Mouse (Mus musculus) left cerebral cortex, adult 18-20 months (tissue): ENCODE data around the gene Aifm2. TPM values are rescaled to one million over a fixed set of nuclear protein-coding genes. Genes with fewer than 3 reads are reported as not detected.
A peak's percentile ranks its signal among the peaks of the same experiment; 100 is the strongest.

Experiments used
- DNase-seq, 2 experiments: peaks; one replicate each; pipeline ENCODE4 v3.0.0; 2021 to 2022; ENCODE audit warnings: low spot score in 2 of 2, mixed read lengths in 1 of 2
- total RNA-seq, 2 experiments: library from RNA; stranded (reverse); gene quantifications; 2 replicates each; pipeline ENCODE4 v1.2.3; 2021

The Aifm2 gene
- total RNA-seq, 2 experiments from 2014 or later, result 9.3 to 9.8 TPM

GRCm38 (mm10) chr10:61715996-61716864 lies 1.2 kb downstream of the Aifm2 start:
- DNase-seq, result no peak

DNA sequence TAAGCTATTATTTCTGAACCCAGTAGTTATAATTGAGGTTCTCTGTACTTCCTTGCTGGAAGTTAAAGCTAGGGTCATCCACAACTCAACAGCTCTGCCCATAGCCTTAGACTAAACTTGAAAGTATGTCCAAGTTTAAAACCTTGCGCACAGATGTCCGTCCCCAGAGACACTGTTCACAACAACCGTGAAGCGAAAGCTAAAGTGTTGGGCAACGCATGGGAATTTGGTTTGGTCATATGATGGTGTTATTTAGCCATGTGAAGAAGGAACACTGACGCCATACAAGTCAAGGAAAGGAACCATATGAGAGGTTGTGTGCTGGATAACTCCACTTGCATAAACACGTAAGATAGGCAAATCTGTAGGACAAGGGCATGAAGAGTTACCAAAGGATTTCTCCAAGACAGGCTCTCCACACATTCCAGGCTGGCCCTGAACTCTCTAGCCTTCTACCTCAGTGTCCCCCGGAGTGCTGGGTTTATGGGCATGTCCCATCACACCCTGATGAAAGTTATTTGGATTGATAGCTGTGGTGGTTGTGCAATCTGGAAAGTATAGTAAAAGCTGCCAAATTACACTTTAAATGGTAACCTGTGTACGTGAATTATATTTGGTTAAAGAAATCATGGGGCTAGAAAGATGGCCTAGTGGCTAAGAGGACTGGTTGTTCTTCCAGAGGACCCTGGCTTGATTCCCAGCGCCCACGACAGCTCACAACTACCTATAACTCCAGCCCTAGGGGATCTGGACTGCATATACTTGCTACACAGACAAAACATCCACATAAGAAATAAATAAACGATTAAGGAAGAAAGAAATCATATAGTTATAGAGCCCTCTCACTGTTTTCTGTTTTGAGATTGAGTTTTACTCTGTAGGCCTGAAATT lies 2.6 kb downstream of the Aifm2 start:
- DNase-seq, result no peak

DNA sequence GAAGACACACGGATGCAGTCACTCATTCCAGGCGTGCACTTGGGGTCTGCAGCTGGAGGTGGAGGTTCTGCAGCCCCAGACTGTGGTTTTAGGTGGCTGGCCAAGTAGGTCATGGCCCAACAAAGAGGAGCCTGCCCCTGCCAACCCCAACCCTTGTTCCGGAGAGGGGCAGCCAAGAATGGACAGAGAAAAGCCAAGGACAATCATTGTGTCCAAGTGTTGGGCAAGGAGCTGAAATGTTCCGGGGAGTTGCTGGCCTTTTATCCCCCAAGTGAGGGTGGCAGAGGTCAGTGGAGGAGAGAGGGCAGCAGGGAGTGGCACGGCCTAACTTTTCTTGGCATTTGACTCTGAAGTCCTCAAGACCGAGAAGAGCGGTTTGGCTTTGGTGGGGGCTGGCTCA lies 5.3 kb downstream of the Aifm2 start:
- no peak for DNase-seq

- DNase-seq, result no peak
Measured at GRCm38 (mm10) chr10:61722215-61722614, 7.2 kb downstream of the Aifm2 start.

DNA sequence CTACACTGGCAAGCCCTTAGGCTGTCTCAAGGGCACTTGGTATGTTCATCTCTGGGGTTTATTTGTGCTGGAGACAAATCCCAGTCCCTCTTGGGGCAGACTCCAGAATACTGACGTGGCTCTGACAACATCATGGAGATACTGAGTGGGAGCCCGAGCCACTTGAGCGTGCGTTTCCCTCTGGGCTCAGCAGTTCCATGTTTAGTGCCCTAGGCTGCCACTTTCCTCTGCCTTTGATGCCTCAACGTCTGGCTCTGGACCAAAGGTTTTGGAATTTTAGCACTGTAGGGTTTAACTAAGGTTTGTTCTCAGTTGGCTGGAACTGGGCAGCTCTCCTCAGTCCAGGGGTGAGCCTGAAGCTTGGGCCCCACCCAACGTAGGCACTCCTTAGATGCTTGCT lies 8.2 kb downstream of the Aifm2 start:
- no peak for DNase-seq

GRCm38 (mm10) chr10:61729181-61729580 lies 14.1 kb downstream of the Aifm2 start:
- DNase-seq, result no peak

DNA sequence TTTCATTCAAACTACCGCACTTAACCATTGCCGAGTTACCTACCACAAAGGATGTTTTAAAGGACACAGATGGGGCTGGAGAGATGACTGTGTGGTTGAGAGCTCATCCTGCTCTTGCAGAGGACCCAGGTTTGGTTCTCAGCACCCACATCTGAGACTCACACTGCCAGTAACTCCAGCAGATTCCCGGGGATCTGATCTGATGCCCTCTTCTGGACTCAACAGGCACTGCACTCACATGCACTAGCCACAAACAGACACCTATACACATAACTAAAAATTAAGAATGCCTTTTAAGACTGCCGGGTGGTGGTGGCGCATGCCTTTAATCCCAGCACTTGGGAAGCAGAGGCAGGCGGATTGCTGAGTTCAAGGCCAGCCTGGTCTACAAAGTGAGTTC lies 15.1 kb downstream of the Aifm2 start:
- DNase-seq, result no peak

DNA sequence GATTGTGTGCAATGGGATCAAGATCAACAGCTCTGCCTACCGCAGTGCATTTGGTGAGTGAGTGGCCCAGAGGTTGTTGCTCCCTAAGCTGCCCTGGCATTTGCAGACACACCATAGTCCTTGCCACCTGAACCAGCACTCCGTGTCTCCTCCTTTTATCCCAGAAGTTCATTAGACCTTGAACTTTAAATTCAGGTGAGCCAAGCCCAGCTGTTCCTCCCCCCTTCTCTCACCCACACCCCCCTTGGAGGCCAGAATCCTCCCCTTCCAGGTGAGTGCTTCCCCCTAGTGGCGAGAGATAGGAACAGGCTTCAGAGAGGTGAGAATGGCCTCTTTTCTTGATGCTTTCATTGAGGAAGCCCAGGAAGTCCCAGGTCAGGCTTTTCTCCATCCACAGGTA lies 19.3 kb downstream of the Aifm2 start:
- no peak for DNase-seq

DNA sequence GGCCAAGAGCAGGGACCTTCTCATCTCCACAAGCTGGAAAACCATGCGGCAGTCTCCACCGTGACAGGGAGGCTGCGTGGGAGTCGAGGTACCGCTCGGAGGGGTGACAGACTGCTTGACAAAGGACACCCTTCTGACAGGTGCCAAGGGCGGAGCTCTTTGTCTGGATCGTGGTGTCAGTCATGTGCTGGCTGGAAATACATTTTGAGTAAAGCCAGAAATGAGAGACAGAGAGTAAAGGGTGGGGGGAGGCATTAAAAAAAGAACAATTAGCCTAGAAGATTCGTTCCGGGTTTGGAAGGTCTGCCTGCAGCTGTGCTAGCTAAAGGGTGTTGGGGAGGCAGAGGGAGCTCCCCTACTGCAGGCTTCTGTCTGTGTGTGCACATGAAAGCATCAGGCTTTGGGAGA lies 21.6 kb downstream of the Aifm2 start:
- DNase-seq, result peak in 1 of 2 experiments; percentile 15

DNA sequence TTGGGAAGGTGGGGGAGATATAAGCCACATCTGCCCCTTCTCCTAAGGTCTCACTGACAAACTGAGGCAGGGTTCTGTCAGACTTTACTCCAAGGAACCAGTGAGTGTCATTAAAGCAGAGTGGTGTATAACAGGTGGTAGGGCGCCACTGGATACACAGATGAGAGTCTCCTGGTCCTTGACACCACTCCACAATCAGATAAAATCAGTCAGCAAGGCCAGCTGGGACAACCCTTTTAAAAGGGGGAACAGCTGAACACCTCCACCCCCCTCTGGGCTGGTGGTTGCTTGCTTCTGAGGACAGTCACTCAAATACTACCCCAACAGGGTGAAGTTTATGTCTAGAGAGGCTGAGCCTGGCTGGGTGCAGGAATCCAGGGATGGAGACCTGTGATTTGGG lies 22.5 kb downstream of the Aifm2 start:
- DNase-seq, result no peak

- no peak for DNase-seq
Measured at GRCm38 (mm10) chr10:61738126-61738525, 23.1 kb downstream of the Aifm2 start.

- no peak for DNase-seq
Measured at GRCm38 (mm10) chr10:61741306-61741705, 26.2 kb downstream of the Aifm2 start.

DNA sequence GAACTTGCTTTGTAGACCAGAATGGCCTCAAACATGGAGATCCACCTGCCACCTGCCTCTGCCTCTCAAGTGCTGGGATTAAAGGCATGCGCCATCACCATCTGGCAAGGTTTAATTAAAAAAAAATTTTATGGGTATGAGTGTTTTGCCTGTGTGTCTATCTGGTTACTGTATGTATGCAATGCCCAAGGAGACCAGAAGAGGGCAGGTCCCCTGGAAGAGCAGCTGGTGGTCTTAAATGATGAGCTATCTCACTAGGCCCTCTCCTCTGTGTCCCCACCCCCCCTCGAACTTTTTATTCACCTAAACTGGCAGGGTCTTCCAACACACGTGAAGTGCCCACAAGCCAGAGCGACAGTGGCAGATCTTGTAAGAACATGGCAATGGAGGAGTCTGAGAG lies 26.8 kb downstream of the Aifm2 start:
- no peak for DNase-seq

DNA sequence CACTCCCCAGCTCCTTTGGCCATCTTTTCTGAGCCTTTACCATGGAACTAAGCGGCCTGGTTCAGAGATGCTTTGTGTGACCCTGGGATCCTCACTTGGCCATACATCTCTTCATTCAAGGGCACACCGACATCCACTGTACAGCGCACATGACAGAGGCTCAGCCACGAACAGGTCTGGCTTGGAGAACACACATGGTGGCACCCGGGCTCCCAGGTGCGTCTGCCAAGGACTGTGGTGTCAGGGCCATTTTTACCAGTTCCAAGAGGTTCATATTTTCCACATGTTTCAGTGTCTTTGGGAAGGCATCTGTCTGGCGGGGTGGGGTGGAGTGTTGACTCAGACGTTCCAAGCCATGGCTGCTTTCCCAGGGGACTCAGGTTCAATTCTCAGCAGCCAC lies 27.3 kb downstream of the Aifm2 start:
- DNase-seq, result no peak

DNA sequence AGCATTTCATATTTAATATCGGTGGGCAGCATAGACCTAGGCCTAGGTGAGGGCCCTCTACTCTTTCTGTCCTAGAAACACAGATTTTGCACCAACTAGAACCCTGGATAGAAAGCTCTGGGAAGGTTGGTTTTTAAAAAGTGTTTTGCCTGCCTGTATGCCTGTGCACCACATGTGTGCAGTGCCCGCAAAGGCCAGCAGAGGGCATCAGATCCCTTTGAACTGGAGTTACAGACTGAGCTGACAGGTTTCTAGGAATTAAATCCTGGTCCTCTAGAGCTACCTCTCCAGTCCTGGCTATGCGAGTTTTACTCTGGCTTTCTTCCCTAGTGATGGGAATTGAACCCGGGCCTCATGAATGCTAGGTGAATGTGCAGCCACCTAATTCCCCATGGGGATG lies 30.1 kb downstream of the Aifm2 start:
- no peak for DNase-seq

DNA sequence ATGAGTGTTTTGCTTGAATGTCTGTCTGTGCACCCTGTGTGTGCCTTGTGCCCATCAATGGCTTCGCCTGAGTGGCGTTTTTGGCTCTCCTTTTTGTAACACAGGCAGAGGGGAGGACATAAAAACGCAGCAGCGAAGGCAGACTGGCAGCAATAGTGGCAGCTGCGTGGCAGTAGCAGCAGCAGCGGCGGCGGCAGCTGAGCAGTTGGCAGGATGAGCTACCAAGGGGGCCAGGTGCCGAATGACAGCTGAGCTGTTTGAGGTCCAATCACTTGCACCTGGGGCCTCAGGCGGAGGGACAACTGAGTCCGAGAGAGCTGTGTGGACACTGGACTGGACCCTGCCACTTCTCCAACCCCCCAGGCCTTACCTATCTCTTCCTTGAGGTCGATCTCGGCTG lies 32.2 kb downstream of the Aifm2 start:
- DNase-seq, result no peak

DNA sequence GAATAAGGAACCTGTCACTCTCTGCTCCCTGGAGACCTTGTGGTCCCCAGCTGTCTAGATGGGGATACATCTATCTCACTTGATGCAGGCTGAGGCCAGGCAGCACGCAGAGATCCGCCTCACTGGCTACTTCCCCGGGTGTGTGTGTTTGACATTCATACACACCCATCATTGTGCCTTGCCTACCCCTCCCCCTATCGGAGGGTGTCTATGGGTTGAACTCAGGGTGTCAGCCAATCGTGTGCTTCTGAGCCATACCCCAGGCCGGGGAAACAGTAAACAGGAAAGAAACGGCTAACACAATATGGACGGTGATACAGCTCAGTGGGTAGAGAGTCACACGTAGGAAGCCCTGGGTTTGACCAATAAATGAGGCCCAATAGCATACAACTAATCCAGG lies 35.0 kb downstream of the Aifm2 start:
- no peak for DNase-seq

- DNase-seq, result no peak
Measured at GRCm38 (mm10) chr10:61751534-61752219, 36.6 kb downstream of the Aifm2 start.

DNA sequence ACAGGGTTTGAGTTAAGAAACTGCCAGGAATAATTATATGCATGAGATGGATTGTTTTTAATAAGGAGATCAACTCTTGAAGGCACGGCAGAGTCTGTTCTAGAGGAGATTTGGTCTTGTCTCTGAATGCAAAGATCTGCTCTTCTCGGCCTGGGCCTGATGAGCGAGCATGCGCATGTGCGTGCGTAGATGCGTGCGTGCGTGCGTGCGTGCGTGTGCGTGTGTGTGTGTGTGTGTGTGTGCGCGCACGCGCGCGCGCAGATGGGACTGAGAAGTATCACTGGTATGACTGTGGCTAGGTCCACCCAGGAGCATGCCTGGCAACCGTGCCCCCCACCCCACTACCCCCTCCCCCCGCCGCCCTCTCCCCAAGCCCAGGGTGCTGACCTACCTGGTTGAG lies 38.0 kb downstream of the Aifm2 start:
- no peak for DNase-seq

DNA sequence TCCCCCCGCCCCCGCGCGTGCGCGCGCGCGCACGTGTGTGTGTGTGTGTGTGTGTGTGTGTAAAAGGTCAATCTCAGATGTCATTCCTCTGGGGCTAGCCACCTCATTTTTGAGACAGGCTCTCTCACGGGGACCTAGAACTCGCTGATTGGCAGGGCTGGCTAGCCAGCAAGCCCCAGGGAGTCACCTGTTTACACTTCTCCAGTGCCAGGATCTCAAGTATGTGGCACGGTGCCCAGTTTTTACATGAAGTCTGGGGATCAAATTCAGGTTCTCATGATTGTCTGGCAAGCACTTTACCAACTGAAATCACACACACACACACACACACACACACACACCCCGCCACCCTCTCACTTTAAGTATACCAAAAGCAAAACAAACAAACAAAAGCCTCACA lies 42.0 kb downstream of the Aifm2 start:
- no peak for DNase-seq

- no peak for DNase-seq
Measured at GRCm38 (mm10) chr10:61758904-61759303, 43.8 kb downstream of the Aifm2 start.

DNA sequence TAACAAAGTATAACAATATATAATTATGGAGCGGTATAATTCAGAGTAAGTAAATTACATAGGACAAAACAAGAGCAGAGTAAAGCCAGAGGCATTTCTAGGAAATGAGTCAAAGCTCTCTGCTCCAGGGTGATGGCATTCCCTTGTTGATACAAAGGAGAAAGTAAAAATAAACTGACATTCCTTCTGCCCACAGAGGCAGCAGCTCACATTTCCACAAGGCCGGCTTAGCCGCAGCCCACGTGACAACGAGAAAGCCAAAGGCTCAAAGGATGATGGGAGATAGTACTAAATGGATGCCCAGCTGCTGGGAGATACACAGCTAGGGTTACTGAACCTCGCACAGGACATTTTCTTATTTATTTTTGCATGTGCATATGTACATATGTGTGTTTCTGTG lies 44.8 kb downstream of the Aifm2 start:
- DNase-seq, result no peak
